Mouse (Mus musculus) liver, embryonic 11.5 days (tissue): ENCODE data around the gene Gm10944. TPM values are rescaled to one million over a fixed set of nuclear protein-coding genes. Genes with fewer than 3 reads are reported as not detected.

Experiments
- ATAC-seq: fragments of 200-750 bp; cut with Nextera tagmentation; replicated peaks from 2 replicates; pipeline ENCODE4 v1.8.0; 2017; ENCODE audit warnings: moderate number of reproducible peaks, mild to moderate bottlenecking, moderate TSS enrichment, moderate library complexity; ENCODE audit not compliant: low FRiP score
- DNase-seq: peaks from one replicate; pipeline ENCODE4 v3.0.0-alpha.2; 2017; ENCODE audit warnings: low spot score
- H3K27ac ChIP-seq: fragments of 300-500 bp; sonication (generic); 2 replicates; pipeline ENCODE4 v1.5.1; 2014; ENCODE audit warnings: mild to moderate bottlenecking, low read depth, low read length, control low read depth
- H3K27me3 ChIP-seq: fragments of 300-500 bp; sonication (generic); replicated peaks from 2 replicates; pipeline ENCODE4 v1.6.1; 2014; ENCODE audit warnings: low read length, mixed read lengths; ENCODE audit not compliant: control insufficient read depth, insufficient read depth
- H3K36me3 ChIP-seq: fragments of 300-500 bp; sonication (generic); 2 replicates; pipeline ENCODE4 v1.6.1; 2014; ENCODE audit warnings: mild to moderate bottlenecking, low read length, moderate library complexity, mixed read lengths; ENCODE audit not compliant: control insufficient read depth, insufficient read depth
- H3K4me1 ChIP-seq: fragments of 300-500 bp; sonication (generic); replicated peaks from 2 replicates; pipeline ENCODE4 v1.6.1; 2014; ENCODE audit warnings: low read length, mixed read lengths; ENCODE audit not compliant: control insufficient read depth, insufficient read depth
- H3K4me2 ChIP-seq: fragments of 300-500 bp; sonication (generic); 2 replicates; pipeline ENCODE4 v1.6.1; 2014; ENCODE audit warnings: mild to moderate bottlenecking, control low read depth, moderate library complexity
- H3K4me3 ChIP-seq: fragments of 300-500 bp; sonication (generic); 2 replicates; pipeline ENCODE4 v1.5.1; 2014; ENCODE audit warnings: low read depth, low read length, control low read depth
- H3K9ac ChIP-seq: fragments of 300-500 bp; sonication (generic); 2 replicates; pipeline ENCODE4 v1.6.1; 2014; ENCODE audit warnings: low read depth, low read length, control low read depth
- H3K9me3 ChIP-seq: fragments of 300-500 bp; sonication (generic); 2 replicates; pipeline ENCODE4 v1.6.1; 2016; ENCODE audit warnings: low read length, inconsistent platforms, mixed read lengths; ENCODE audit not compliant: control insufficient read depth
- WGBS: fragments of 180-500 bp; shearing (Covaris S2); extraction: QIAGEN DNeasy Blood & Tissue Kit; methylation state at CpG from one replicate; pipeline ENCODE4 v1.1.7; 2014; 5-methylcytosine and 5-hydroxymethylcytosine counted together
- polyA plus RNA-seq: library from polyadenylated mRNA; unstranded; fragments of >200 nt; fragmentation: Nextera tagmentation; extraction: Ambion mirVana; gene quantifications from 2 replicates; pipeline ENCODE4 v1.2.1, GENCODE M21; 2014

Gm10944 gene
- polyA plus RNA-seq, 1 experiment from 2014 or later = not detected

- Histone ChIP-seq H3K4me1 (no peaks in the 10 kb centered on the region), H3K27me3 (no peaks in the 10 kb centered on the region), H3K9ac (no peak overlapping the region), H3K9me3 (no peaks in the 10 kb centered on the region), H3K36me3 (no peaks in the 10 kb centered on the region), H3K4me3 (no peak overlapping the region), H3K27ac (no peak overlapping the region), H3K4me2 (no peak overlapping the region)
- 71% methylated on average over 1 of the region's 1 CpGs for WGBS
- ATAC-seq (no peak), DNase-seq (no peak)
Measured at GRCm38 (mm10) chr10:10701326-10701725, 20.2 kb downstream of the Gm10944 start.

GRCm38 (mm10) chr10:10708031-10708430 is 26.9 kb downstream of the Gm10944 start:
- Histone ChIP-seq H3K4me2 (no peak overlapping the region), H3K4me3 (no peak overlapping the region), H3K4me1 (no peaks in the 10 kb centered on the region), H3K9ac (no peak overlapping the region), H3K9me3 (no peaks in the 10 kb centered on the region), H3K36me3 (no peaks in the 10 kb centered on the region), H3K27ac (no peak overlapping the region), H3K27me3 (no peaks in the 10 kb centered on the region)
- WGBS = 73% methylated on average over 1 of the region's 1 CpGs
- no peak for ATAC-seq
- DNase-seq = no peak

- Histone ChIP-seq H3K9ac (no peak overlapping the region), H3K4me2 (no peak overlapping the region), H3K27me3 (no peaks in the 10 kb centered on the region), H3K36me3 (no peaks in the 10 kb centered on the region), H3K9me3 (no peaks in the 10 kb centered on the region), H3K27ac (no peak overlapping the region), H3K4me3 (no peak overlapping the region), H3K4me1 (no peaks in the 10 kb centered on the region)
- ATAC-seq = no peak
- DNase-seq = no peak
- WGBS = 91% methylated on average over 2 of the region's 2 CpGs
Measured at GRCm38 (mm10) chr10:10710359-10710758, 29.2 kb downstream of the Gm10944 start.

GRCm38 (mm10) chr10:10710837-10711236 is 29.7 kb downstream of the Gm10944 start:
- H3K9ac ChIP-seq = no peak overlapping the region
- no peaks in the 10 kb centered on the region for H3K27me3 ChIP-seq
- no peak overlapping the region for H3K4me2 ChIP-seq
- WGBS = 68% methylated on average over 2 of the region's 2 CpGs
- no peak for DNase-seq
- no peak overlapping the region for H3K27ac ChIP-seq
- ATAC-seq = no peak
- no peak overlapping the region for H3K4me3 ChIP-seq
- no peaks in the 10 kb centered on the region for H3K36me3 ChIP-seq
- no peaks in the 10 kb centered on the region for H3K9me3 ChIP-seq
- H3K4me1 ChIP-seq = no peaks in the 10 kb centered on the region

- Histone ChIP-seq H3K9me3 (no peaks in the 10 kb centered on the region), H3K4me3 (no peak overlapping the region), H3K27me3 (no peaks in the 10 kb centered on the region), H3K36me3 (no peaks in the 10 kb centered on the region), H3K4me2 (no peak overlapping the region), H3K4me1 (no peaks in the 10 kb centered on the region), H3K27ac (no peak overlapping the region), H3K9ac (no peak overlapping the region)
- DNase-seq (no peak), ATAC-seq (no peak)
- WGBS = 86% methylated on average over 3 of the region's 3 CpGs
Measured at GRCm38 (mm10) chr10:10726501-10726900, 45.4 kb downstream of the Gm10944 start.

Other genes with a start within 250 kb of the Gm10944 start
- 0.32 and 0.67 TPM in 2 replicates for gene Adgb, start 209.0 kb upstream of the Gm10944 start, polyA plus RNA-seq
- gene Rab32, start 123.1 kb upstream of the Gm10944 start, polyA plus RNA-seq = 30.3 and 31.0 TPM in 2 replicates